Mouse (Mus musculus): Measurements from ENCODE around the gene Cbl. TPM values are rescaled to one million over a fixed set of nuclear protein-coding genes. Genes with fewer than 3 reads are reported as not detected.

The Cbl gene
- polyA plus RNA-seq, 1 experiment, result 8.2 TPM

- peak; percentile 48 for TF ChIP-seq CTCF (IDR thresholded peaks at IDR 0.05; ENCODE audit: control insufficient read depth, insufficient read depth, insufficient read length)
- no peak for TF ChIP-seq MYOG (IDR thresholded peaks at IDR 0.05; ENCODE audit: control insufficient read depth, extremely low read depth, insufficient read length)
- no peak overlapping the region for H3K4me3 ChIP-seq (ENCODE audit: insufficient read depth, poor library complexity, severe bottlenecking)
These were observed 15.6 kb upstream of the Cbl start for GRCm38 (mm10) chr9:44249181-44250146.

GRCm38 (mm10) chr9:44247907-44248306 is 14.1 kb upstream of the Cbl start:
- no peak for TF ChIP-seq FOSL1 (IDR thresholded peaks at IDR 0.05; ENCODE audit: insufficient read depth, low read length, poor library complexity, severe bottlenecking)
- TF ChIP-seq USF1 (IDR thresholded peaks at IDR 0.05; ENCODE audit: low read depth), result no peak
- TF ChIP-seq CEBPB (IDR thresholded peaks at IDR 0.05; ENCODE audit: low read depth), result no peak
- TF ChIP-seq MAX (IDR thresholded peaks at IDR 0.05), result no peak
- Histone ChIP-seq H3K36me3 (ENCODE audit: control insufficient read depth, insufficient read depth) (no peaks in the 10 kb centered on the region), H3ac (ENCODE audit: control insufficient read depth, insufficient read length, low read depth) (no peak overlapping the region), H3K79me2 (ENCODE audit: control insufficient read depth, insufficient read depth) (no peaks in the 10 kb centered on the region), H3K4me3 (ENCODE audit: insufficient read depth, poor library complexity, severe bottlenecking) (no peak overlapping the region), H3K27me3 (ENCODE audit: control insufficient read depth, insufficient read depth, insufficient read length) (peaks cover 7% of the 10 kb centered on the region), H3K79me3 (ENCODE audit: low read depth) (no peaks in the 10 kb centered on the region)

More at GRCm38 (mm10) chr9:44249181-44250146, 15.6 kb upstream of the Cbl start:
- H3K27me3 ChIP-seq (ENCODE audit: control insufficient read depth, insufficient read depth, insufficient read length), result peaks cover 7% of the 10 kb centered on the region
- H3K79me2 ChIP-seq (ENCODE audit: control insufficient read depth, insufficient read depth), result no peaks in the 10 kb centered on the region
- H3K36me3 ChIP-seq (ENCODE audit: control insufficient read depth, insufficient read depth), result no peaks in the 10 kb centered on the region
- no peak overlapping the region for H3ac ChIP-seq (ENCODE audit: control insufficient read depth, insufficient read length, low read depth)
- H3K79me3 ChIP-seq (ENCODE audit: low read depth), result no peaks in the 10 kb centered on the region

GRCm38 (mm10) chr9:44243621-44244020 is 9.8 kb upstream of the Cbl start:
- H3K79me2 ChIP-seq (ENCODE audit: control insufficient read depth, insufficient read depth), result no peaks in the 10 kb centered on the region
- H3K27me3 ChIP-seq (ENCODE audit: control insufficient read depth, insufficient read depth, insufficient read length), result peaks cover 7% of the 10 kb centered on the region
- no peak overlapping the region for H3ac ChIP-seq (ENCODE audit: control insufficient read depth, insufficient read length, low read depth)
- H3K79me3 ChIP-seq (ENCODE audit: low read depth), result no peaks in the 10 kb centered on the region
- no peak for TF ChIP-seq MYOD1 (IDR thresholded peaks at IDR 0.05; ENCODE audit: control insufficient read depth, insufficient read length, low read depth)
- TF ChIP-seq FOSL1 (IDR thresholded peaks at IDR 0.05; ENCODE audit: insufficient read depth, low read length, poor library complexity, severe bottlenecking), result no peak
- no peak for TF ChIP-seq MAX (IDR thresholded peaks at IDR 0.05)
- no peak for TF ChIP-seq USF1 (IDR thresholded peaks at IDR 0.05; ENCODE audit: low read depth)
- no peak for TF ChIP-seq CEBPB (IDR thresholded peaks at IDR 0.05; ENCODE audit: low read depth)
- no peak for TF ChIP-seq CTCF (IDR thresholded peaks at IDR 0.05; ENCODE audit: control insufficient read depth, insufficient read depth, insufficient read length)
- TF ChIP-seq MYOG (IDR thresholded peaks at IDR 0.05; ENCODE audit: control insufficient read depth, extremely low read depth, insufficient read length), result no peak
- H3K4me3 ChIP-seq (ENCODE audit: insufficient read depth, poor library complexity, severe bottlenecking), result no peak overlapping the region
- no peaks in the 10 kb centered on the region for H3K36me3 ChIP-seq (ENCODE audit: control insufficient read depth, insufficient read depth)

- Histone ChIP-seq H3ac (ENCODE audit: control insufficient read depth, insufficient read length, low read depth) (no peak overlapping the region), H3K27me3 (ENCODE audit: control insufficient read depth, insufficient read depth, insufficient read length) (no peaks in the 10 kb centered on the region), H3K4me3 (ENCODE audit: insufficient read depth, poor library complexity, severe bottlenecking) (no peak overlapping the region), H3K79me2 (ENCODE audit: control insufficient read depth, insufficient read depth) (no peaks in the 10 kb centered on the region), H3K79me3 (ENCODE audit: low read depth) (no peaks in the 10 kb centered on the region), H3K36me3 (ENCODE audit: control insufficient read depth, insufficient read depth) (no peaks in the 10 kb centered on the region)
- TF ChIP-seq USF1 (IDR thresholded peaks at IDR 0.05; ENCODE audit: low read depth), result no peak
- TF ChIP-seq CTCF (IDR thresholded peaks at IDR 0.05; ENCODE audit: control insufficient read depth, insufficient read depth, insufficient read length), result no peak
- no peak for TF ChIP-seq CEBPB (IDR thresholded peaks at IDR 0.05; ENCODE audit: low read depth)
- no peak for TF ChIP-seq MAX (IDR thresholded peaks at IDR 0.05)
- TF ChIP-seq MYOD1 (IDR thresholded peaks at IDR 0.05; ENCODE audit: control insufficient read depth, insufficient read length, low read depth), result no peak
- no peak for TF ChIP-seq MYOG (IDR thresholded peaks at IDR 0.05; ENCODE audit: control insufficient read depth, extremely low read depth, insufficient read length)
- TF ChIP-seq FOSL1 (IDR thresholded peaks at IDR 0.05; ENCODE audit: insufficient read depth, low read length, poor library complexity, severe bottlenecking), result no peak
These were observed 7.6 kb upstream of the Cbl start for GRCm38 (mm10) chr9:44241418-44241817.

- Histone ChIP-seq H3K27me3 (ENCODE audit: control insufficient read depth, insufficient read depth, insufficient read length) (no peaks in the 10 kb centered on the region), H3K79me2 (ENCODE audit: control insufficient read depth, insufficient read depth) (no peaks in the 10 kb centered on the region), H3ac (ENCODE audit: control insufficient read depth, insufficient read length, low read depth) (no peak overlapping the region), H3K36me3 (ENCODE audit: control insufficient read depth, insufficient read depth) (no peaks in the 10 kb centered on the region), H3K4me3 (ENCODE audit: insufficient read depth, poor library complexity, severe bottlenecking) (no peak overlapping the region), H3K79me3 (ENCODE audit: low read depth) (no peaks in the 10 kb centered on the region)
- no peak for TF ChIP-seq MYOG (IDR thresholded peaks at IDR 0.05; ENCODE audit: control insufficient read depth, extremely low read depth, insufficient read length)
- TF ChIP-seq CTCF (IDR thresholded peaks at IDR 0.05; ENCODE audit: control insufficient read depth, insufficient read depth, insufficient read length), result no peak
- no peak for TF ChIP-seq CEBPB (IDR thresholded peaks at IDR 0.05; ENCODE audit: low read depth)
- no peak for TF ChIP-seq USF1 (IDR thresholded peaks at IDR 0.05; ENCODE audit: low read depth)
- TF ChIP-seq MYOD1 (IDR thresholded peaks at IDR 0.05; ENCODE audit: control insufficient read depth, insufficient read length, low read depth), result no peak
- TF ChIP-seq FOSL1 (IDR thresholded peaks at IDR 0.05; ENCODE audit: insufficient read depth, low read length, poor library complexity, severe bottlenecking), result no peak
- TF ChIP-seq MAX (IDR thresholded peaks at IDR 0.05), result no peak
These were observed 7.1 kb upstream of the Cbl start for GRCm38 (mm10) chr9:44240911-44241310.

- Histone ChIP-seq H3K36me3 (ENCODE audit: control insufficient read depth, insufficient read depth) (no peaks in the 10 kb centered on the region), H3K4me3 (ENCODE audit: insufficient read depth, poor library complexity, severe bottlenecking) (no peak within 1 kb of the TSS)
- TF ChIP-seq MAX (IDR thresholded peaks at IDR 0.05) (no peak), FOSL1 (IDR thresholded peaks at IDR 0.05; ENCODE audit: insufficient read depth, low read length, poor library complexity, severe bottlenecking) (no peak), USF1 (IDR thresholded peaks at IDR 0.05; ENCODE audit: low read depth) (no peak)
These were observed 6.5 kb upstream of the Cbl start, which contains the start of gene Ccdc153 for GRCm38 (mm10) chr9:44240399-44240798. Gene Ccdc153, plus strand, starts transcription at chr9:44240676.

More at GRCm38 (mm10) chr9:44240399-44240798, 6.5 kb upstream of the Cbl start, which contains the start of gene Ccdc153:
- H3ac ChIP-seq (ENCODE audit: control insufficient read depth, insufficient read length, low read depth), result no peak within 1 kb of the TSS
- H3K79me2 ChIP-seq (ENCODE audit: control insufficient read depth, insufficient read depth), result no peaks in the 10 kb centered on the region
- no peaks in the 10 kb centered on the region for H3K27me3 ChIP-seq (ENCODE audit: control insufficient read depth, insufficient read depth, insufficient read length)
- H3K79me3 ChIP-seq (ENCODE audit: low read depth), result no peaks in the 10 kb centered on the region

Data from C2C12 (cell line).